Mouse (Mus musculus) small intestine, adult 2 months (tissue): Measurements from ENCODE around the gene Ubald1.

Experiments used
- CTCF ChIP-seq: fragments of 200-500 bp; IDR thresholded peaks from 2 replicates; pipeline ENCODE4 v1.5.1; 2012; ENCODE audit warnings: low read depth, mild to moderate bottlenecking, control low read depth, inconsistent platforms, low read length, moderate library complexity, mixed read lengths; ENCODE audit not compliant: insufficient replicate concordance, insufficient read length; ENCODE audit errors: extremely low read depth
- POLR2A ChIP-seq: fragments of 200-500 bp; IDR thresholded peaks from 2 replicates; pipeline ENCODE4 v1.6.1; 2012; ENCODE audit warnings: low read depth, mild to moderate bottlenecking, control low read depth, inconsistent platforms, low read length, moderate library complexity

- no peak for TF ChIP-seq CTCF
- no peak for TF ChIP-seq POLR2A
These were observed 36.5 kb upstream of the Ubald1 start for GRCm38 (mm10) chr16:4916608-4917007.
